Mouse (Mus musculus): Measurements from ENCODE around the gene Lrmda. TPM values are rescaled to one million over a fixed set of nuclear protein-coding genes. Genes with fewer than 3 reads are reported as not detected.
A peak's percentile ranks its signal among the peaks of the same experiment; 100 is the strongest.

Lrmda gene
- polyA plus RNA-seq, 1 experiment from 2014 or later, result 0.94 TPM

DNA sequence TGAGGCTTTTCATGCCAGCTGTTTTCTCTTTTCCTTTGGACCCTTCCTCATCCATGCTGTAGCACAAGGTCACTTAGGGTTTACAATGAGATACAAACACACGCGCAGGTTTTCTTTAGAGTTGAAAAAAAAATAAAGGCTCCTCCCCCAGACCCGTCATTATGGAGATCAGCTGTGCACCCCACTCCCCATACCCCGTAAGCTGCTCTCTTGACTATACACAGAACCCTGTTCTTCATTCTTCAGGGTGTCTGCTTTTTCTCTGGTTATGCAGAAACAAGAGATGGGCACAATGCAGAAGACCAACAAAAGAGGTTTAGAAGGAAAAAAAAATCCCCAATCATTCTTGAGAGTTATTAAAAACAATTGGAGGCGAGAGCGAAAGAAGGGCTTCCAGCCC, 16.8 kb downstream of the Lrmda start:
- no peak for ATAC-seq (ENCODE audit: insufficient read depth, low FRiP score)
- Histone ChIP-seq H3K27me3 (ENCODE audit: control insufficient read depth, insufficient read depth, low read length) (no peaks in the 10 kb centered on the region), H3K9ac (ENCODE audit: low read length) (no peak overlapping the region), H3K4me2 (ENCODE audit: low read depth, low read length) (no peak overlapping the region), H3K27ac (ENCODE audit: low read length) (no peak overlapping the region), H3K9me3 (replicated peaks; ENCODE audit: control insufficient read depth, low read length) (no peaks in the 10 kb centered on the region), H3K4me1 (ENCODE audit: control insufficient read depth, insufficient read depth, low read length) (peaks cover 11% of the 10 kb centered on the region), H3K4me3 (replicated peaks; ENCODE audit: low read length) (no peak overlapping the region), H3K36me3 (ENCODE audit: control insufficient read depth, insufficient read depth, low read length) (no peaks in the 10 kb centered on the region)
- WGBS, result 33% methylated on average over 6 of the region's 6 CpGs

DNA sequence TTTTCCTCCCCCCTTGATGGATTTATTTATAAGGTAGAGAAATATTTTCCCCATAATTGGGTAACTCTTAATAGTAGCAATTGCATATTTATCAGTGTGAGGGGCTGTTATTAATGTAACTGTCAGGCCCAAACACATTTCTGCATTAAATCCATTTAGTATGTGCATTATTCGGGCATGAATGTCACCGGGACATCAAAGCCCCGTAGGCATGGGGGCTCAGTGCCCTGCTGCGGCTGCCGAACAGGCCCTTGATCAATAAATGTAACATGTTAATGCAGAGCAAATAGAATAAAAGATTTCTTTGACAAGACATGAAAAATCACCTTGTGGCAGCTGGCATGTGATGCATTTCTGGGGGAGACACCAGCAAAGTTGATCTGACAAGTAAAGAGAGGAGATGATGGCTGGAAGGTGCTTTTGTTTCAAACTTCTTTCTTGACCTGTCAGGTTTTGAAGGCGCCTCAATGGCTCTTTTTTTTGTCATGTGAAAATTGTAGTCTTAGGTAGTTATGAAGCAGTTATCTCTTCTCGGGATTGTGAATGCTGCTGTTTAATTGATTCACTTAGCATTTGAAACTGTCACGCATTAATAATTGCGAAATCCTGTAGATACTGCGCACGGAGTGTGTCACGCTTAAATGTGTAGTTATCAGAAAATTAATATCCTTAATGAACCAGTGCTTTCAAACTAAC, 17.4 kb downstream of the Lrmda start:
- H3K9me3 ChIP-seq (replicated peaks; ENCODE audit: control insufficient read depth, low read length), result no peaks in the 10 kb centered on the region
- H3K4me3 ChIP-seq (replicated peaks; ENCODE audit: low read length), result no peak overlapping the region
- H3K36me3 ChIP-seq (ENCODE audit: control insufficient read depth, insufficient read depth, low read length), result no peaks in the 10 kb centered on the region
- 71% methylated on average over 12 of the region's 12 CpGs for WGBS
- no peaks in the 10 kb centered on the region for H3K27me3 ChIP-seq (ENCODE audit: control insufficient read depth, insufficient read depth, low read length)
- ATAC-seq (ENCODE audit: insufficient read depth, low FRiP score), result no peak
- H3K27ac ChIP-seq (ENCODE audit: low read length), result no peak overlapping the region
- H3K9ac ChIP-seq (ENCODE audit: low read length), result no peak overlapping the region
- H3K4me1 ChIP-seq (ENCODE audit: control insufficient read depth, insufficient read depth, low read length), result peaks cover 11% of the 10 kb centered on the region
- H3K4me2 ChIP-seq (ENCODE audit: low read depth, low read length), result no peak overlapping the region

DNA sequence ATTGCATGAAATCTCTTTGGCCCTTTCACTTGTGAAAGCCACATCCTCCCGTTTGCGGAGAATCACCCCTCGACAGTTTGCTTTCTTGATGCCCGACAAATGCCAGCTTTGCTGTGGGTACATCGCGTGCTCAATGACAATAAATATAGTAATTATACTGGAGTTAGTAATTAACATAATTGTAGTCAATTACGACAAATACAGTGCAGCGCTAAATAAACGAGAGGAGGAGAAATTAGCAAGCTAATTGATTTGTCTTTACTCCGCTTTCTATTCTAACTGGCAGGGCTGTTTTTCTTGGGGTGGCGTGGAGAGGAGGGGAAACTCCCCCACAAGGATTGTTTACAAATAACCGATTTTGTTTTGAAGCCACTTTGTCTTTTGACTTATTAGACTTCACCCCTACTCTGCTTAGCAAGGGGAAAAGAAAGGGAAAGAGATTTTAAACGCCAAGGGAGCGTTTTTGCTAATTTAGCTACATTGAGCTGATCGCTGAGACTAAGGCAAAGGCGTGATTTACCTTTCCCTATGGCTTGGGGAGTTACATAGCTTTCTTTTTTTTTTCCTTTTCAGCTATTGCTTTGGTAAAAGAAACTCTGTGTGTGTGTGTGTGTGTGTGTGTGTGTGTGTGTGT, 18.1 kb downstream of the Lrmda start:
- H3K9ac ChIP-seq (ENCODE audit: low read length), result no peak overlapping the region
- no peak overlapping the region for H3K4me2 ChIP-seq (ENCODE audit: low read depth, low read length)
- no peaks in the 10 kb centered on the region for H3K9me3 ChIP-seq (replicated peaks; ENCODE audit: control insufficient read depth, low read length)
- H3K4me3 ChIP-seq (replicated peaks; ENCODE audit: low read length), result no peak overlapping the region
- no peak for ATAC-seq (ENCODE audit: insufficient read depth, low FRiP score)
- WGBS, result 77% methylated on average over 16 of the region's 16 CpGs
- H3K27me3 ChIP-seq (ENCODE audit: control insufficient read depth, insufficient read depth, low read length), result no peaks in the 10 kb centered on the region
- peaks cover 11% of the 10 kb centered on the region for H3K4me1 ChIP-seq (ENCODE audit: control insufficient read depth, insufficient read depth, low read length)
- no peak overlapping the region for H3K27ac ChIP-seq (ENCODE audit: low read length)
- no peaks in the 10 kb centered on the region for H3K36me3 ChIP-seq (ENCODE audit: control insufficient read depth, insufficient read depth, low read length)

DNA sequence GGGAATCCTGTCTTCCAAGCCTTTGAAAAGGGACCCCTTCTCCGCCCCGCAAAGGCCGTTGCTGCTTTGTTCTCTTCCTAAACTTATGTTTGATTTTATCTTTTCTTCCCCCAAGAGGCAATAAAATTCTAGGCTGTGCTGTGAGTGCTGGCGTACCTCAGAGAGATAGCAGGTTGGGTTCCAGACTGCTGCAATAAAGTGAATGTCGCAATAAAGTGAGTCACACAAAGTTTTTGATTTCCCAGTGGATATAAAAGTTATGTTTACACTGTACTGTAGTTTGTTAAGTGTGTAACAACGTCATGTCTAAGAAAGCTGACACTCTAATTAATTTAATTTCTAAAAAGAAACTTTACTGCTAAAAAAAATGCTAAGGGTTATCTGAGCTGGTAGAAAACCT, 22.6 kb downstream of the Lrmda start:
- Histone ChIP-seq H3K9me3 (replicated peaks; ENCODE audit: control insufficient read depth, low read length) (no peaks in the 10 kb centered on the region), H3K4me2 (ENCODE audit: low read depth, low read length) (no peak overlapping the region), H3K9ac (ENCODE audit: low read length) (no peak overlapping the region), H3K4me3 (replicated peaks; ENCODE audit: low read length) (no peak overlapping the region), H3K27ac (ENCODE audit: low read length) (no peak overlapping the region), H3K4me1 (ENCODE audit: control insufficient read depth, insufficient read depth, low read length) (no peaks in the 10 kb centered on the region), H3K27me3 (ENCODE audit: control insufficient read depth, insufficient read depth, low read length) (no peaks in the 10 kb centered on the region), H3K36me3 (ENCODE audit: control insufficient read depth, insufficient read depth, low read length) (no peaks in the 10 kb centered on the region)
- WGBS, result 75% methylated on average over 6 of the region's 6 CpGs
- no peak for ATAC-seq (ENCODE audit: insufficient read depth, low FRiP score)

DNA sequence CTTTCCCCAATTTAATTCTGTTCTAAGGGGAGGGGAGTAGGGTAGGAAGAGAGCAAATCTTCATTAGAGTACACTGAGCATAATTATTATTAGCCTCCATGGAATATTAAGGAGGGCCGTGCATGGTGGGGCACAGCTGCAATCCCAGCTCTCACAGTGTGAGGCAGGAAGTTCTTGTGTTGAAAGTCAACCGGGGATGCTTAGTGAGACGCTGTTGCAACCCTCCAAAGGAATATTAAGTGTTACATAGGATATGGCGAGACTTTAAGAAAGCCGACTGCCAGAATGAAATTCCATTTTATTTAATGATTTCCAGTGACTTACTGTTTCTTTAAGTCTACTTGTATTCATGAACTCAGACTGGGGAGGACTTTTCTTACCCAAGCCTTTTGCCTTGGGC, 23.9 kb downstream of the Lrmda start:
- H3K4me3 ChIP-seq (replicated peaks; ENCODE audit: low read length), result no peak overlapping the region
- H3K27ac ChIP-seq (ENCODE audit: low read length), result no peak overlapping the region
- no peaks in the 10 kb centered on the region for H3K9me3 ChIP-seq (replicated peaks; ENCODE audit: control insufficient read depth, low read length)
- no peak for ATAC-seq (ENCODE audit: insufficient read depth, low FRiP score)
- no peak overlapping the region for H3K4me2 ChIP-seq (ENCODE audit: low read depth, low read length)
- H3K9ac ChIP-seq (ENCODE audit: low read length), result no peak overlapping the region
- H3K4me1 ChIP-seq (ENCODE audit: control insufficient read depth, insufficient read depth, low read length), result no peaks in the 10 kb centered on the region
- H3K27me3 ChIP-seq (ENCODE audit: control insufficient read depth, insufficient read depth, low read length), result no peaks in the 10 kb centered on the region
- 84% methylated on average over 5 of the region's 5 CpGs for WGBS
- no peaks in the 10 kb centered on the region for H3K36me3 ChIP-seq (ENCODE audit: control insufficient read depth, insufficient read depth, low read length)

DNA sequence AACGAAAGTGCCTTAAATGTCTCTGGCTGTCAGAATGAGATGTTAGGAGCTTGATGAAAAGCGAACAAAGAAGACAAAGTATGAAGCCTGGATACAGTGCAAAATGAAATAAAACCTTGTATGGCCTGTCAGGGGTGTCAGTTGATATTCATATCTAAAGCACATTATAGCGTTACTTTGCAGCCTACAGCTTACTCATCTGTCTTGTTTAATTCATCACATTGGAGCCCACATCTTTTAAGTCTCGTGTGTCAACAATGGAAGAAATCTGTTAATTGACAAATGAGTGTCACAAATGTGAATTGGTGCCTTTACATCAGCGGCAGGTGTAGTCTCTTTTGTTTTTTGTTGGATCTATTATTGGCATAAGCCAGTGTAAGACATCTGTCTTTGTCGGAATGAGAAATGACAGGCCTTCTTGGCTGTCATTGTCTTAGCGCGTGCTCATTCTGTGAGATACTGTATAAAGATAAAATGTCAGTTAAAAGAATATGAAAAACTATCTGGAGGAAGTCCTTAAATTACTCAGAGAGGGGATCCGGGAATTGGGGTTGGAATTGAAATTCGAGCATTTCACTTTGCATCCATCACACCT, 26.8 kb downstream of the Lrmda start:
- Histone ChIP-seq H3K4me1 (ENCODE audit: control insufficient read depth, insufficient read depth, low read length) (no peaks in the 10 kb centered on the region), H3K27ac (ENCODE audit: low read length) (no peak overlapping the region), H3K9ac (ENCODE audit: low read length) (no peak overlapping the region), H3K9me3 (replicated peaks; ENCODE audit: control insufficient read depth, low read length) (no peaks in the 10 kb centered on the region), H3K4me2 (ENCODE audit: low read depth, low read length) (no peak overlapping the region), H3K36me3 (ENCODE audit: control insufficient read depth, insufficient read depth, low read length) (no peaks in the 10 kb centered on the region), H3K4me3 (replicated peaks; ENCODE audit: low read length) (no peak overlapping the region), H3K27me3 (ENCODE audit: control insufficient read depth, insufficient read depth, low read length) (no peaks in the 10 kb centered on the region)
- ATAC-seq (ENCODE audit: insufficient read depth, low FRiP score), result no peak
- 74% methylated on average over 10 of the region's 10 CpGs for WGBS

DNA sequence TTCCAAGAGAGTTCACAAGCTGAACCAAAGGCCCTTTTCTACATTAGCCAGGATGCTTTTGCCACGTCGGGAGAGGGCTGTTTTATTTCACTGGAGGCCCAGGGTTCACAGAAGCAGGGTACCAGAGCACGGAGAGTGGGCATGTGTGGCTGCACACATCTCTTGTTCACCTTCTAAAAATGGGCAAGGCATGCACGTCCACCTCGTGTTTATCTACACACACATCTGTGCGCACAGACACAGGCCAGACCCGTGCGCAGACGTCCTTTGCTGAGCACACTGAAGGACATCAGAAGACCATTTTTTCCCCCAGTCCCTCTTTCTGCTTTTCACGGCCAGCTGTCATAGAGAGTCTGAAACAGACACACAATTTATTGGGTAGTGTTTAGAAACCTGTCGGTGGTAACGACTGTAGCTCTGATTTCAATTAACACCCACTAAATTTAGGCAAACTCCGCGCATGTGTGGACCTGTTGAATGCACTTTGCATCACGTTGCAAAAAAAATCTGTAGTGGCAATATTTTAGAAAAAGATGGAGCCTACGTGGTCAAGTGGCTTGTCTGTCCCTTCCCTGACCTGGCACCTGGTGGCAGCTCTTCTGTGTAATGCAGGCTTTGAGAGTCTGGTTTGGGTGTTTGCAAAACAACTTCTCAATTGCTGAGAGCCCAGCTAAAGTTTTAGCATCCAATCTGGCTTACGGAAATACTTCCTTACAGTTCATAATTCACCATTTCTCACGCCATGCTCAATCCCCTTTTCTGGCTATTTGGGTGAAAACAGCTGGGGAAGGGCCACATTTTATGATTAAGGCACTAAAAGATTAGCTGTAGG, 28.8 kb downstream of the Lrmda start:
- Histone ChIP-seq H3K9ac (ENCODE audit: low read length) (no peak overlapping the region), H3K27ac (ENCODE audit: low read length) (no peak overlapping the region), H3K4me3 (replicated peaks; ENCODE audit: low read length) (no peak overlapping the region), H3K36me3 (ENCODE audit: control insufficient read depth, insufficient read depth, low read length) (no peaks in the 10 kb centered on the region), H3K9me3 (replicated peaks; ENCODE audit: control insufficient read depth, low read length) (no peaks in the 10 kb centered on the region), H3K4me1 (ENCODE audit: control insufficient read depth, insufficient read depth, low read length) (peaks cover 8% of the 10 kb centered on the region; the same call in 1 of the 2 replicates), H3K4me2 (ENCODE audit: low read depth, low read length) (no peak overlapping the region), H3K27me3 (ENCODE audit: control insufficient read depth, insufficient read depth, low read length) (no peaks in the 10 kb centered on the region)
- 0 out of 2 replicates have a peak, but pooled peaks have one; percentile 28 for ATAC-seq (ENCODE audit: insufficient read depth, low FRiP score)
- WGBS, result 66% methylated on average over 18 of the region's 18 CpGs

DNA sequence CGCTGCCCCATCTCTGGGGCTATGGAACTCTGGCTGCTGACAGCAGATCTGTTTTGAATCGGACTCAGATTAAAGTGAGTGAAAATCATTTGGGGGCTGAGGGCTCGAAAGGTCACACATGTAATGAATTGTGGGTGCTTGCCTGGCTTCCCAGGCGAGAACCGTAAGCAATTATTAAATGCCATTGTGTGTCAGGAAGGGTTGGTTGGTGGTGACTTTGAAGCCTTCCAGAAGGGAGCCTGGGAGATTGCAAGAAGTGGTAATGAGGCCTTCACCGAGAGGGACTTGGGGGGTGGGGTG, 29.3 kb downstream of the Lrmda start:
- H3K4me2 ChIP-seq (ENCODE audit: low read depth, low read length), result no peak overlapping the region
- peaks cover 8% of the 10 kb centered on the region; the same call in 1 of the 2 replicates for H3K4me1 ChIP-seq (ENCODE audit: control insufficient read depth, insufficient read depth, low read length)
- H3K27me3 ChIP-seq (ENCODE audit: control insufficient read depth, insufficient read depth, low read length), result no peaks in the 10 kb centered on the region
- 63% methylated on average over 6 of the region's 6 CpGs for WGBS
- H3K36me3 ChIP-seq (ENCODE audit: control insufficient read depth, insufficient read depth, low read length), result no peaks in the 10 kb centered on the region
- no peak overlapping the region for H3K9ac ChIP-seq (ENCODE audit: low read length)
- no peak overlapping the region for H3K27ac ChIP-seq (ENCODE audit: low read length)
- H3K9me3 ChIP-seq (replicated peaks; ENCODE audit: control insufficient read depth, low read length), result no peaks in the 10 kb centered on the region
- ATAC-seq (ENCODE audit: insufficient read depth, low FRiP score), result no peak
- no peak overlapping the region for H3K4me3 ChIP-seq (replicated peaks; ENCODE audit: low read length)

DNA sequence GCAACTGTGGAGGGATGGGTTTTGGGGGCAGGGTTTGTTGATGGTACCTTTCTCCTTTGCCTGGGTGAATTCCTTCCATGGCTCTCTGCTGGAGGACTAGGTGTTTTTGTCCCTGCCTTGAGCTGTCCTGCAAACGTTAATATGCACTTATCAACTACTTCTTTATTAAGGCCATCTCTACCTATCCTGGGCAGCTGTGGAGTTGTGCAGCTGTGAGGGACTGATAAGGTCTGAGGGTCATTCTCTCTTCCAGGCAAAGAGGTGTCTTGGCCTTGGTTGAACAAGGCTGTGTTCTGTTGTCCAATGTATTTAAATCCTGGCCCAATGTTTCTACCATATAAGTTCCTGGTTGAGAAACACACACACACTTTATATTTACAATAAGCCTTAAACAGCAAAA, 29.8 kb downstream of the Lrmda start:
- no peak for ATAC-seq (ENCODE audit: insufficient read depth, low FRiP score)
- no peak overlapping the region for H3K27ac ChIP-seq (ENCODE audit: low read length)

More for the DNA sequence above, 29.8 kb downstream of the Lrmda start:
- Histone ChIP-seq H3K9ac (ENCODE audit: low read length) (no peak overlapping the region), H3K4me2 (ENCODE audit: low read depth, low read length) (no peak overlapping the region), H3K4me1 (ENCODE audit: control insufficient read depth, insufficient read depth, low read length) (peaks cover 8% of the 10 kb centered on the region; the same call in 1 of the 2 replicates), H3K36me3 (ENCODE audit: control insufficient read depth, insufficient read depth, low read length) (no peaks in the 10 kb centered on the region), H3K27me3 (ENCODE audit: control insufficient read depth, insufficient read depth, low read length) (no peaks in the 10 kb centered on the region), H3K4me3 (replicated peaks; ENCODE audit: low read length) (no peak overlapping the region), H3K9me3 (replicated peaks; ENCODE audit: control insufficient read depth, low read length) (no peaks in the 10 kb centered on the region)
- WGBS, result 53% methylated on average over 1 of the region's 1 CpGs
